Mouse (Mus musculus): Measurements from ENCODE around the gene Cdh4.

DNA sequence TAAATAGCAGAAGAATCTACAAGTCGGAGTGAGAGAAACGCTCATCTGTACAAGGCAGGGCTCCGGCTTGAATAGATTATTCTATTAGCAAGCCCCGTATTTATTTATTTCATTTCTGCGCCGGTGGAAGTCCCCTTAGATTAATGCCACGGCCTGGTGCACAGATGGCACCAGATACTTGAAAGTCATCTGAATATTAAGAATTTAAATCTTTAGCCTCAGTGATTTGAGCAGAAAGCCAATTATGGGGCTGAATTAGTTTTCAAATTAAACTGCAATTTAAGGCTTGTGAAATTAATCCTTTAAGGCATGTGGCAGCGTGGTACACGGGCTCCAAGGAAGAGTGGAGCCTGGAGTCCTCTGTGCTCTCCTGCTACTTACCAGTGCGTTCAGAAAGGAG, 411.7 kb downstream of the Cdh4 start:
- TF ChIP-seq CTCF (conservative IDR thresholded peaks at IDR 0.05; ENCODE audit: low read length) (no peak), POU5F1 (IDR thresholded peaks at IDR 0.05; ENCODE audit: borderline replicate concordance, low read length) (no peak), NANOG (IDR thresholded peaks at IDR 0.05; ENCODE audit: borderline replicate concordance, low read length) (no peak)

Measured in E14TG2a.4 (cell line).